Mouse (Mus musculus) left cerebral cortex, adult 8-10 months (tissue): ENCODE results near the gene Rere. TPM values are rescaled to one million over a fixed set of nuclear protein-coding genes. Genes with fewer than 3 reads are reported as not detected.

ENCODE experiments used
- DNase-seq, 2 experiments: peaks; one replicate each; pipeline ENCODE4 v3.0.0; 2022; ENCODE audit warnings: low spot score in 2 of 2
- total RNA-seq, 4 experiments: library from RNA; stranded (reverse); gene quantifications; 2 replicates each; pipeline ENCODE4 v1.2.4; 2022

The Rere gene
- total RNA-seq, 4 experiments from 2014 or later = 86.6 to 105 (median 93.5) TPM

- DNase-seq = no peak
Observed at GRCm38 (mm10) chr4:150382504-150382903, 101.1 kb downstream of the Rere start.

- DNase-seq = no peak
Observed at GRCm38 (mm10) chr4:150384405-150384804, 103.0 kb downstream of the Rere start.

- no peak for DNase-seq
Observed at GRCm38 (mm10) chr4:150384899-150385298, 103.5 kb downstream of the Rere start.

- DNase-seq = no peak
Observed at GRCm38 (mm10) chr4:150388518-150388917, 107.1 kb downstream of the Rere start.

GRCm38 (mm10) chr4:150393607-150394006 lies 112.2 kb downstream of the Rere start:
- no peak for DNase-seq

- DNase-seq = no peak
Observed at GRCm38 (mm10) chr4:150394091-150394490, 112.6 kb downstream of the Rere start.

GRCm38 (mm10) chr4:150396339-150396738 lies 114.9 kb downstream of the Rere start:
- no peak for DNase-seq

- no peak for DNase-seq
Observed at GRCm38 (mm10) chr4:150396826-150397620, 115.6 kb downstream of the Rere start.

GRCm38 (mm10) chr4:150399032-150399431 lies 117.6 kb downstream of the Rere start:
- no peak for DNase-seq

- no peak for DNase-seq
Observed at GRCm38 (mm10) chr4:150401830-150402607, 120.6 kb downstream of the Rere start.

GRCm38 (mm10) chr4:150402608-150402985 lies 121.2 kb downstream of the Rere start:
- no peak for DNase-seq

- no peak for DNase-seq
Observed at GRCm38 (mm10) chr4:150403941-150404340, 122.5 kb downstream of the Rere start.

GRCm38 (mm10) chr4:150404583-150404982 lies 123.1 kb downstream of the Rere start:
- DNase-seq = no peak

GRCm38 (mm10) chr4:150405786-150406185 lies 124.3 kb downstream of the Rere start:
- DNase-seq = no peak

GRCm38 (mm10) chr4:150406320-150406719 lies 124.9 kb downstream of the Rere start:
- no peak for DNase-seq

GRCm38 (mm10) chr4:150406821-150407220 lies 125.4 kb downstream of the Rere start:
- no peak for DNase-seq

GRCm38 (mm10) chr4:150414296-150414695 lies 132.8 kb downstream of the Rere start:
- DNase-seq = no peak

GRCm38 (mm10) chr4:150414759-150415158 lies 133.3 kb downstream of the Rere start:
- DNase-seq = no peak

- DNase-seq = no peak
Observed at GRCm38 (mm10) chr4:150415227-150415969, 134.0 kb downstream of the Rere start.

- DNase-seq = no peak
Observed at GRCm38 (mm10) chr4:150420576-150421263, 139.3 kb downstream of the Rere start.
